In the genomic region with DNA sequence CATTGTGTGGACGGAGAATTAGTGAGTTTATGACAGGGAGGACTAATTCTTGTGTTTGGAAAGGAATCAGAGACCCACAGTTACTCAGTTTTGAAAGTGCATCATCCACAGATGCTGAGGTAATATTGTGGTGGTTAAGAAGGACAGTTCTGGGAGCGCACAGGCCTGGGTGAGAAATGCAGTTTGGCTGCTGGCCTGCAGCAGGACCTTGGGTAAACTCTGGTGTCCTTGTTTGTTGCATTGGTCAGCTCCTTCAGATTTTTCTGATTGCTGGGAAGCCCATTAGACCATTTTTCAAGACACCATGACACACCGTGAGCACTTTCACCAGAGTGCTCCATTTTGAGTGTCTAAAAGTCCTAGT, we compare ENCODE assay signal across 18 mouse cellular contexts.
DNase-seq lines count a peak whose midpoint lies in the region; TF ChIP-seq lines count a peak whose summit lies in the region.
"Had no signal": no experiment of that assay in that cellular context is flagged by ENCODE, and none has a peak within 500 bp of the region (broad histone marks: within the 10 kb centered on the region; RNA-seq: fewer than 3 reads in every experiment).

No protein-coding gene starts in this region.

- no peak for TF ChIP-seq CTCF in heart, adult 2 months (IDR thresholded peaks at IDR 0.05)
- no peak for TF ChIP-seq CTCF in E14TG2a.4 (conservative IDR thresholded peaks at IDR 0.05; ENCODE audit: low read length)

- H3K4me1 ChIP-seq in heart, adult 2 months (ENCODE audit: control insufficient read depth, insufficient read depth, low read length), result peaks cover 5% of the 10 kb centered on the region
- H3K4me1 ChIP-seq in E14TG2a.4 (replicated peaks; ENCODE audit: low read depth, low read length), result peaks cover 70% of the 10 kb centered on the region
- H3K4me1 ChIP-seq: forebrain, embryonic 13.5 days; hindbrain, embryonic 13.5 days; midbrain, embryonic 13.5 days had no signal

- H3K9ac ChIP-seq in heart, adult 2 months (ENCODE audit: low read depth, low read length), result no peak overlapping the region
- H3K9ac ChIP-seq: embryonic facial prominence, embryonic 15.5 days; forebrain, embryonic 13.5 days; hindbrain, embryonic 13.5 days; limb, embryonic 15.5 days; liver, embryonic 13.5 days; midbrain, embryonic 13.5 days had no signal

- no peaks in the 10 kb centered on the region for H3K36me3 ChIP-seq in heart, adult 2 months (ENCODE audit: control insufficient read depth, insufficient read depth, low read length)
- H3K36me3 ChIP-seq in E14TG2a.4 (ENCODE audit: insufficient read depth, low read length), result no peaks in the 10 kb centered on the region
- H3K36me3 ChIP-seq: embryonic facial prominence, embryonic 15.5 days; hindbrain, embryonic 13.5 days; limb, embryonic 15.5 days; liver, embryonic 13.5 days; midbrain, embryonic 13.5 days had no signal

- no peak for TF ChIP-seq POLR2A in heart, adult 2 months (IDR thresholded peaks at IDR 0.05; ENCODE audit: insufficient read depth, low read depth, low read length)

- no peak overlapping the region for H3K4me3 ChIP-seq in heart, adult 2 months
- peak overlapping the region; percentile 48 for H3K4me3 ChIP-seq in E14TG2a.4 (replicated peaks; ENCODE audit: low read length)
- H3K4me3 ChIP-seq: embryonic facial prominence, embryonic 15.5 days; forebrain, embryonic 13.5 days; hindbrain, embryonic 13.5 days; limb, embryonic 15.5 days; liver, embryonic 13.5 days; megakaryocyte, embryonic 14.5 days; midbrain, embryonic 13.5 days had no signal

- no peaks in the 10 kb centered on the region for H3K27me3 ChIP-seq in heart, adult 2 months (ENCODE audit: control insufficient read depth, insufficient read depth, low read length)
- H3K27me3 ChIP-seq in E14TG2a.4 (ENCODE audit: insufficient read depth, low read length), result no peaks in the 10 kb centered on the region
- H3K27me3 ChIP-seq: embryonic facial prominence, embryonic 15.5 days; forebrain, embryonic 13.5 days; hindbrain, embryonic 13.5 days; limb, embryonic 15.5 days; liver, embryonic 13.5 days; midbrain, embryonic 13.5 days had no signal

- intact Hi-C loops in heart, adult 2 months (cut with DNase I), result loop anchor here (2.0 kb wide), 1 partner anchor 18 kb away; no protein-coding TSS in a partner anchor

- no peak for TF ChIP-seq EP300 in heart, adult 2 months (IDR thresholded peaks at IDR 0.05; ENCODE audit: insufficient read depth, low read depth, low read length)

- H3K79me2 ChIP-seq in heart, adult 2 months (replicated peaks; ENCODE audit: control insufficient read depth, insufficient read depth, low read length), result no peaks in the 10 kb centered on the region

- H3K27ac ChIP-seq in heart, adult 2 months, result no peak overlapping the region
- H3K27ac ChIP-seq: embryonic facial prominence, embryonic 15.5 days; forebrain, embryonic 13.5 days; hindbrain, embryonic 13.5 days; limb, embryonic 15.5 days; liver, embryonic 13.5 days; midbrain, embryonic 13.5 days had no signal

- WGBS in heart, adult 2 months, result 77% methylated on average over 3 of the region's 3 CpGs

- DNase-seq in heart, adult 11 months, result peak; percentile 78
- no peak for DNase-seq in heart, adult 2 months
- DNase-seq in adrenal gland, adult 2 months, result peak; percentile 84
- DNase-seq in adrenal gland, postnatal 36 days, result peak; percentile 73 to 74
- no peak for DNase-seq in spleen, postnatal 36 days (ENCODE audit: low spot score in 2 of 2)
- DNase-seq in gastrocnemius, postnatal 10 days, result no peak
- DNase-seq: B cell, adult 2 months; heart, postnatal 36 days; liver, embryonic 13.5 days; spleen, adult 18-20 months; thymus, adult 2 months had no signal

- no peaks in the 10 kb centered on the region for H3K9me3 ChIP-seq in E14TG2a.4 (ENCODE audit: low read length)
- H3K9me3 ChIP-seq: embryonic facial prominence, embryonic 15.5 days; forebrain, embryonic 13.5 days; hindbrain, embryonic 13.5 days; limb, embryonic 15.5 days; liver, embryonic 13.5 days; megakaryocyte, embryonic 14.5 days; midbrain, embryonic 13.5 days had no signal

Comparison
In these comparisons a context has a peak if more than half of its experiments do, and no peak if none do; other contexts are left out.
1. DNase-seq: peak in heart, adult 11 months (single experiment), adrenal gland, adult 2 months (single experiment) and adrenal gland, postnatal 36 days (2 of 2); none in heart, adult 2 months (0 of 2), spleen, postnatal 36 days (0 of 2) and gastrocnemius, postnatal 10 days (single experiment).